Mouse (Mus musculus) MEL (cell line): ENCODE measurements at regions not wholly inside any gene's neighbourhood (a gene's known extent, or its start where the extent isn't known, plus 50 kb on each side); places are given as distances from the start of the nearest gene placed in this dataset.

Experiments
- CTCF ChIP-seq, 3 experiments: IDR thresholded peaks in 2 of 3; conservative IDR thresholded peaks in 1 of 3; 2 replicates each; pipeline ENCODE4 v1.5.1; 2011 to 2012; ENCODE audit warnings: low read length in 3 of 3, low read depth in 2 of 3, mild to moderate bottlenecking in 2 of 3, improper control_type of control experiment in 1 of 3, inconsistent platforms in 1 of 3, mixed read lengths in 1 of 3, moderate library complexity in 1 of 3; ENCODE audit not compliant: control insufficient read depth in 1 of 3, insufficient read depth in 1 of 3, poor library complexity in 1 of 3, severe bottlenecking in 1 of 3
- E2F4 ChIP-seq: IDR thresholded peaks from 2 replicates; pipeline ENCODE4 v1.6.1; 2011; ENCODE audit warnings: low read depth, low read length, improper control_type of control experiment, borderline replicate concordance
- EP300 ChIP-seq, 2 experiments: IDR thresholded peaks; 2 replicates each; pipeline ENCODE4 v1.6.1; 2011; ENCODE audit warnings: improper control_type of control experiment in 2 of 2, low read length in 2 of 2, low read depth in 1 of 2, mild to moderate bottlenecking in 1 of 2
- HCFC1 ChIP-seq: IDR thresholded peaks from 2 replicates; pipeline ENCODE4 v1.6.1; 2012; ENCODE audit warnings: low read depth, mild to moderate bottlenecking, inconsistent platforms, low read length, improper control_type of control experiment, moderate library complexity
- MAX ChIP-seq: IDR thresholded peaks from 2 replicates; pipeline ENCODE4 v1.6.1; 2011; ENCODE audit warnings: low read length, improper control_type of control experiment
- MYC ChIP-seq: IDR thresholded peaks from 2 replicates; pipeline ENCODE4 v1.6.1; 2011; ENCODE audit warnings: low read depth, mild to moderate bottlenecking, low read length, improper control_type of control experiment, moderate library complexity
- POLR2A ChIP-seq, 2 experiments: IDR thresholded peaks; 2 replicates each; pipeline ENCODE4 v1.6.1; 2011 to 2012; ENCODE audit warnings: low read length in 2 of 2, mild to moderate bottlenecking in 2 of 2, control low read depth in 1 of 2, improper control_type of control experiment in 1 of 2, low read depth in 1 of 2, moderate library complexity in 1 of 2; ENCODE audit not compliant: control insufficient read depth in 1 of 2, insufficient read depth in 1 of 2, poor library complexity in 1 of 2
- TAL1 ChIP-seq: IDR thresholded peaks from 2 replicates; pipeline ENCODE4 v1.6.1; 2012; ENCODE audit warnings: mild to moderate bottlenecking, inconsistent platforms, low read length, moderate library complexity, mixed read lengths

DNA sequence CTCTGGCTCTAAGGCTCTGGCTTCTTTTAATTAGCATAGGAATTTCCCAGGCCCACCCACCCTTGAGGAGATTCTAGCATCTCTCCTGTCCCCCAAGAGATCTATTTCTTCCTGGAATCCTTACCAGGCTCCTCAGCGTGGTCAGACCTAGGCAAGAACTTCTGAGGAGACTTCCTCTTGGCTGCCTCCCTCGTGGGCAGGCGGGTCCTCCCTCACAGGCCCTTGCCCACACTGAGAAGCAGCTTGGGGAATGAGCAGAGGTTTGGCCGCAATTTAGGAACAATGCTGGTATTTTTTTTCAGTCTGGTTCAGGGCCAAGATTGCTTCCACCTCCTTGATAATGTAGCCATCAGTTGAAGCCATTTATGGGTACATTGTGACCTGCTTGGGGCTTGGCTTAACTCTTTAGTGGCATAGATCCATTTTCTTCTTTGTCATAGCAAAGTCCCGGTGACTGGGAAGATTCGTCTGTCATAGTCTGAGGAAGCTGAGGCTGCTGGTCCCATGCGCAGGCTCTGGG lies 75.1 kb downstream of the Lrrc30 start:
- TF ChIP-seq CTCF (IDR thresholded peaks at IDR 0.05 in 2 of 3, conservative IDR thresholded peaks at IDR 0.05 in 1 of 3; ENCODE audit: control insufficient read depth in 1 of 3, insufficient read depth in 1 of 3, low read depth in 2 of 3, low read length in 3 of 3, poor library complexity in 1 of 3, severe bottlenecking in 1 of 3) (no peak), MAX (no peak), POLR2A (IDR thresholded peaks at IDR 0.05; ENCODE audit: control insufficient read depth in 1 of 2, insufficient read depth in 1 of 2, low read depth in 1 of 2, low read length in 2 of 2, poor library complexity in 1 of 2) (no peak), E2F4 (no peak), EP300 (IDR thresholded peaks at IDR 0.05; ENCODE audit: low read depth in 1 of 2, low read length in 2 of 2) (no peak), TAL1 (no peak), HCFC1 (no peak), MYC (no peak)
